Mouse (Mus musculus) kidney, embryonic 15.5 days (tissue): Measurements from ENCODE around the gene Slc16a11. TPM values are rescaled to one million over a fixed set of nuclear protein-coding genes. Genes with fewer than 3 reads are reported as not detected.

Source experiments
- ATAC-seq: fragments of 200-750 bp; cut with Nextera tagmentation; replicated peaks from 2 replicates; pipeline ENCODE4 v1.8.0; 2017; ENCODE audit warnings: moderate TSS enrichment; ENCODE audit not compliant: low FRiP score
- H3K27ac ChIP-seq: fragments of 300-500 bp; sonication (generic); 2 replicates; pipeline ENCODE4 v1.5.1; 2015; ENCODE audit warnings: mild to moderate bottlenecking, inconsistent platforms
- H3K27me3 ChIP-seq: fragments of 300-500 bp; sonication (generic); 2 replicates; pipeline ENCODE4 v1.6.1; 2015; ENCODE audit warnings: inconsistent platforms
- H3K36me3 ChIP-seq: fragments of 300-500 bp; sonication (generic); 2 replicates; pipeline ENCODE4 v1.6.1; 2015; ENCODE audit warnings: inconsistent platforms
- H3K4me1 ChIP-seq: fragments of 300-500 bp; sonication (generic); 2 replicates; pipeline ENCODE4 v1.6.1; 2015; ENCODE audit warnings: inconsistent platforms
- H3K4me2 ChIP-seq: fragments of 300-500 bp; sonication (generic); 2 replicates; pipeline ENCODE4 v1.6.1; 2015; ENCODE audit warnings: moderate library complexity, mild to moderate bottlenecking, inconsistent platforms
- H3K4me3 ChIP-seq: fragments of 300-500 bp; sonication (generic); replicated peaks from 2 replicates; pipeline ENCODE4 v1.5.1; 2015; ENCODE audit warnings: mild to moderate bottlenecking, inconsistent platforms
- H3K9ac ChIP-seq: fragments of 300-500 bp; sonication (generic); 2 replicates; pipeline ENCODE4 v1.6.1; 2015; ENCODE audit warnings: mild to moderate bottlenecking, inconsistent platforms
- H3K9me3 ChIP-seq: fragments of 300-500 bp; sonication (generic); replicated peaks from 2 replicates; pipeline ENCODE4 v1.6.1; 2016; ENCODE audit warnings: inconsistent platforms
- WGBS: fragments of 180-500 bp; shearing (Covaris S2); methylation state at CpG from one replicate; pipeline ENCODE4 v1.1.7; 2015; ENCODE audit warnings: mixed read lengths; 5-methylcytosine and 5-hydroxymethylcytosine counted together
- polyA plus RNA-seq: library from polyadenylated mRNA; unstranded; fragments of >200 nt; fragmentation: Nextera tagmentation; extraction: Ambion mirVana; gene quantifications from 2 replicates; pipeline ENCODE4 v1.2.1, GENCODE M21; 2015

Gene Slc16a11
- polyA plus RNA-seq, 1 experiment from 2014 or later, result 4.3 TPM

DNA sequence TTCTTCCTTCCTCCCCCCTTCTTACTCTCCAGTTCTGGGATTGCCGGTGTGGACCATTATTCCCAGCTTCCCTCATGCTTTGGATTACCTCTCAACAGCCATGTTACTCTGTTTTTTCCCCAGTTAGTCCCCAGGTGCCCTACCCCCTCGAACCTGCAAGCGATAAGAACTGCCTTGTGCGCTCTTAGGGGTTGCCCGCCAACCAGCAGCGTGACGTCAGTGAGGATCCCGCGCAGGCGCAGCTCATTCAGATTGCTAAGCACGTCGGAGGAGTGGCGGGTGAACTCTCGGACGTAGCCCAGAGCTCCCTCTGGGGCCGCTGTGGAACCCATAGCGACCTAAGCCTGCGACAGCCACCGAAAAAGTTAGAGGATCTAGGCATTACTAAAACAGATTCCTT lies 16.3 kb downstream of the Slc16a11 start:
- Histone ChIP-seq H3K4me3 (peak overlapping the region; percentile 45), H3K9ac (peak overlapping the region; percentile 42; the same call in 1 of the 2 replicates), H3K36me3 (no peaks in the 10 kb centered on the region), H3K27me3 (peaks cover 75% of the 10 kb centered on the region), H3K4me1 (peaks cover 71% of the 10 kb centered on the region), H3K4me2 (peak overlapping the region; percentile 55), H3K27ac (peak overlapping the region; percentile 81), H3K9me3 (no peaks in the 10 kb centered on the region)
- ATAC-seq, result peak; percentile 23; the same call in 1 of the 2 replicates
- under 1% methylated on average over 19 of the region's 19 CpGs for WGBS

DNA sequence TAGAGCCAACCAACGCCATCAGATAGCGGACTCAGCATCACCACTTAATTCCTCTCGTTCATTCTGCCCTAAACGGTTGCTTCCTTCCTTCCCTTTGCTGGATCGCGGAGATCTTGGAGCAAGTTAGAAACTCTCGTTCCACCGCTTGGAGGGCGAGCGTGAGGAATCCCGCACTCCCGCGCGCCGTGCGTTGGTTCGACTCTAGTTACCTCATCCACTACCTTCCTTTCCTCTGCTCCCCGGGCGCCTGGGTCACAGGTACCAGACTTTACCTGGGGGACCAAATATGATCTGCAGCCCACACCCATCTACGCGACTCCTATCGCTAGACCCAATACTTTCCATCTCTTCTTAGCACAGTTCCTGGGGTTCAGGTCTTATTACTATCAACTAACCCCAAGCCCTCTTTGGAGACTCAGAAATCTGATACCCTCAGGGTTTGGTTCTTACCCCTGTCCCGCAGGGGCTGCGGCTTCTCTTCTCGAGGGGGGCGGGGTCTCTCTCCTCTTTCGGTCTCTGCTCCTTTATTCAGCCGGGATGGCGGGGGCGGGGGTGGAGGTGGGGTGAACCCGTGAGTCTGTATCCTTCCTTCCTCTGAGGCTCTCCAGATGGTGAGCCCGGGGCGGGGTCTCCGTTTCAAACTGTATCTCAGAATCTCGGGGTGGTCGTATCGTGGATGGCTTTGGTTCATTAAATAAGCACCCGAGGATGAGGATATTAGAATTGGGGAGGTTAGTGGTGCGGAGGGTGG lies 16.9 kb downstream of the Slc16a11 start, which contains the start of gene Bcl6b:
Gene Bcl6b (minus strand): TSS at position 539 of the 751 bp plus-strand sequence.
- Histone ChIP-seq H3K9ac (peak within 1 kb of the TSS; percentile 42), H3K27me3 (peaks cover 70% of the 10 kb centered on the region), H3K4me2 (peak within 1 kb of the TSS; percentile 55), H3K9me3 (no peaks in the 10 kb centered on the region), H3K27ac (peak within 1 kb of the TSS; percentile 88), H3K4me3 (peak within 1 kb of the TSS; percentile 45), H3K4me1 (peaks cover 78% of the 10 kb centered on the region), H3K36me3 (peaks cover under 1% of the 10 kb centered on the region; the same call in 1 of the 2 replicates)
- ATAC-seq, result no peak
- under 1% methylated on average over 39 of the region's 39 CpGs for WGBS

DNA sequence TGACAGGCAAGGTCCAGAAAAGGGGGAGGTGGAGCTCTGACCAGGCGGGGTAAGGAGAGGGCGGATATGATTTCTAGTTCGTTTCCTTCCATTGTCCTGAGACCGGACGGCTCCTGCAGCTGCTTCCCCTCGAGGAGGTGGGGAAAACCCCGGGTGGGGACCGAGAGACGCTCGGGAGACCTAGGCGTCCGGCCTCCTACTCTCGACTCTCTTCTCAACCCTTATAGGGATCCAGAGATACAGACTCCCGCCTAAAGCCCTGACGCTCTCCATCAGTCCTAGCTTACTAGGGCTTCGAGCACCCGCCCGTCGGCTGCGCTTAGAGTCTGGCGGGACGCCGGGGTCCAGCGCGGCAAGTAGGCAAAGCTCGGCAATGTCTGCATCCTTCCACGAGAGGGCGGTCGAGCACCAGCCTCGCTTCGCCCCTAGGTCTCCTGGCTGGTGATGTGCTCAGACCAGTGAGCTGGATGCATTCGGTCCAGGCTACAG lies 17.7 kb downstream of the Slc16a11 start:
- Histone ChIP-seq H3K4me3 (peak overlapping the region; percentile 45), H3K36me3 (peaks cover 9% of the 10 kb centered on the region), H3K4me2 (peak overlapping the region; percentile 55), H3K27ac (peak overlapping the region; percentile 88), H3K9ac (peak overlapping the region; percentile 27; the same call in 1 of the 2 replicates), H3K27me3 (peaks cover 61% of the 10 kb centered on the region), H3K4me1 (peaks cover 80% of the 10 kb centered on the region), H3K9me3 (no peaks in the 10 kb centered on the region)
- under 1% methylated on average over 32 of the region's 32 CpGs for WGBS
- peak; percentile 44; the same call in 1 of the 2 replicates for ATAC-seq

DNA sequence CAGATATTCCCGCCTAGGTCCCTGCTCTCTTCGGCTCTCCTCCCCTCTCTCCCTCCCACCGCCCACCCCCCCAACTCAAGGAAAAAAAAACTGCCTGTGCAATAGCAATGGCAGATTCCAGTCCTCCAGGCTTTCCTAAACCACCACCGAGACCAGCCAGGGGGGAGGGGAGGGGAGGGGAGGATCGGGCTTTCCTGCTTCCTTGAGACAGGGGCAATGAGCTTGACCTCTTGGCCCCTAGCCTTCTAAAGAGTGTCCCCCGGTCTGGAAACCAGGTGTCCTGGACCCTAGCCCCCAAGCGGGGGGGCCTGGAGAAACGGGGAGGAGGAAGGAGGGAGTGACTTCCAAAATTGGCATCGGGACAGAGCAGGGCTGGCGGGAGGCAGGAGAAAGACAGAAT lies 20.0 kb downstream of the Slc16a11 start:
- Histone ChIP-seq H3K4me2 (peak overlapping the region; percentile 70), H3K9ac (peak overlapping the region; percentile 47), H3K9me3 (no peaks in the 10 kb centered on the region), H3K27me3 (peaks cover 38% of the 10 kb centered on the region), H3K4me1 (peaks cover 79% of the 10 kb centered on the region), H3K27ac (0 out of 2 replicates have a peak overlapping the region, but pooled peaks have one; percentile 23), H3K36me3 (peaks cover 17% of the 10 kb centered on the region), H3K4me3 (peak overlapping the region; percentile 43)
- no peak for ATAC-seq
- 7% methylated on average over 9 of the region's 10 CpGs for WGBS

DNA sequence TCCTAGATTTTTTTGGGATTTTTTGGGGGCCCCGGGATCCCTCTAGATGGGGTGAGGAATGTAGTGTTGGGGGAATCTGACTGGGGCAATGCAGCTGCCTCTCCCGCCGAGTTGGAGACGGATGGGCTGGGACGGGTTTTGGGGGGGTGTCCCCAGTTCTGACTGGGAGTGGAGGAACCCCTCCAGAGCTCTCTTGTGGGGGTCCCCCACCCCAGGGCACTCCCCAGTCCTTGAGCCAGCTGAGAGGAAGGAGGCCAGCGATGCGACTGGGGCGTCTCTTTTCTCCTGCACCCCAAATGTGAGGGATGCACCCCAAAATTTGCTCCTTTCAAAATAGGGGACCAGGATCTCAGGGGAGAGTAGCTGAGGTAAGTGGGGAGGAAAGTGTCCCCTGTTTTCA lies 20.5 kb downstream of the Slc16a11 start:
- 31% methylated on average over 8 of the region's 8 CpGs for WGBS
- Histone ChIP-seq H3K27ac (0 out of 2 replicates have a peak overlapping the region, but pooled peaks have one; percentile 9), H3K9me3 (no peaks in the 10 kb centered on the region), H3K27me3 (peaks cover 34% of the 10 kb centered on the region), H3K4me1 (peaks cover 75% of the 10 kb centered on the region), H3K36me3 (peaks cover 17% of the 10 kb centered on the region), H3K9ac (peak overlapping the region; percentile 47), H3K4me3 (peak overlapping the region; percentile 43), H3K4me2 (peak overlapping the region; percentile 70)
- no peak for ATAC-seq

DNA sequence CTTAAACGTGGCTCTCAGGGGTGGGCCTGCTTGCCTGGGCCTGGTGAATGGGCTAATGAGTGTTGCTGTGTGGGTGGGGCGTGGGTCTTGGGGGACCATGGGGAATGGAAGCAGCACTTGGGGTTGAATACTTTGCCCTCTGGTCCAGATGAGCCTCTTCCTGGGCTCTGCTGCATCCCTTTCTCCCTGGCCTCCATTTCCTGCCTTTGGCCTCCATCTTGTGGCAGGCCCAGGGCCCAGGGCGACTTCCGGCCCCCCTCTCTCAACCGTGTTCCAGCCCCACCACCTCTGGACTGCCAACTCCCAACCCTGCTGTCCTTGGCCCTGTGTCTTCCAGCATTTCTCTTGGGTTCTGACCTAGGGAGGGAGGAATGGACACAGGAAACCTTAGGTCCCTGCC lies 21.5 kb downstream of the Slc16a11 start:
- Histone ChIP-seq H3K4me2 (0 out of 2 replicates have a peak overlapping the region, but pooled peaks have one; percentile 16), H3K9me3 (no peaks in the 10 kb centered on the region), H3K9ac (no peak overlapping the region), H3K27me3 (peaks cover 24% of the 10 kb centered on the region), H3K36me3 (peaks cover 17% of the 10 kb centered on the region), H3K4me3 (no peak overlapping the region), H3K4me1 (peaks cover 77% of the 10 kb centered on the region), H3K27ac (peak overlapping the region; percentile 32; the same call in 1 of the 2 replicates)
- WGBS, result 64% methylated on average over 5 of the region's 5 CpGs
- no peak for ATAC-seq

DNA sequence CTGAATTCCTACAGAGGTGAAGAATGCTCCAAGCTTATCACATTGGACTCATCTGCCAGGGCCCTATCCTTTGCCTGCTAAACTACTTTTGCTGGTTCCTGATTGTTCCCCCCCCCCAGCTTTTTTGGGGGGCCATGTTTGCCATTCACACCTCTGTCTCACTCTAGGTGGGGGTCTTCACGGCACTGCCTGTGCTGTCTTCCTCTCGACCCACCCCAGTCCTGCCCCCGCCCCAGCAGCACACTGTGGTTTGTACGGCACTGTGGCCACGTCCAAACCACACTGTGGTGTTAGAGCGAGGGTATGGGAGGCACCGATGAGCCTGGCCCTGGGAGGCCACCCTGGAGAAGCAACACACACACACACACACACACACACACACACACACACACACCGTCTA lies 21.9 kb downstream of the Slc16a11 start:
- 87% methylated on average over 8 of the region's 8 CpGs for WGBS
- no peak for ATAC-seq
- H3K9ac ChIP-seq, result no peak overlapping the region

DNA sequence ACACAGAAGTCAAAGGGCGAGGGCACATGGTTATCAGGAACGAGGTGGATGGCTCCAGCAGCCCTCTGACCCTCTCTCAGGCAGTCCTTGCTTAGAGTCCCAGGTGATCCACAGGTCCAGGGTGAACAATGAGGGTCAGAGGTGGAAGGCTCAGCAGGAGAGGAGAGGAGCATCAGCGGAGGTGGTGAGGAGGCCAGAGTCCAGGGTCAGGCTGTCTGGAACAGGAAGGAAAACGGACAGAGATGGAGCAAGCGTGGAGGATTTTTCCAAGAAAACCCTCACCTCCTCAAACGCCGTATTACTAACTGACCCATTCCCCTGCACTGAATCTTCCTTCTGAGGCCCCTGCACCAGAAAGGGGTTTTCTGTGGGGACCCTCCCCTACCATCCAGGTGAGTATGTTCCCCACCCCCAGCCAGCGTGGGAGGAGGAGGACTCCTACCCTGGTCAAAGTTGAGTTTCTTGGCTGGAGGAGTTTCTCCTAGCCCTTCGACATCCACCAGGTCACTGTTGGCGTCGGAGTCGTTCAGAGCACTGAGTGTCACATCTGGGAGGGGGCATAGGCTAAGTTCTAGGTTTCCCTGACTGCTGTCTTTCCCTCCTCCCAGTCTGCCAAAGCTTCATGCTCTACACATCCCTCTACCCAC lies 22.8 kb downstream of the Slc16a11 start:
- 84% methylated on average over 12 of the region's 12 CpGs for WGBS
- Histone ChIP-seq H3K4me1 (peaks cover 69% of the 10 kb centered on the region), H3K4me3 (no peak overlapping the region), H3K9ac (no peak overlapping the region), H3K27me3 (peaks cover 10% of the 10 kb centered on the region), H3K9me3 (no peaks in the 10 kb centered on the region), H3K36me3 (peaks cover 17% of the 10 kb centered on the region), H3K27ac (no peak overlapping the region), H3K4me2 (no peak overlapping the region)
- ATAC-seq, result no peak

More for the DNA sequence above, 21.9 kb downstream of the Slc16a11 start:
- peaks cover 19% of the 10 kb centered on the region for H3K27me3 ChIP-seq
- H3K27ac ChIP-seq, result peak overlapping the region; percentile 32; the same call in 1 of the 2 replicates
- peaks cover 17% of the 10 kb centered on the region for H3K36me3 ChIP-seq
- no peaks in the 10 kb centered on the region for H3K9me3 ChIP-seq
- peaks cover 75% of the 10 kb centered on the region for H3K4me1 ChIP-seq
- H3K4me2 ChIP-seq, result 0 out of 2 replicates have a peak overlapping the region, but pooled peaks have one; percentile 16
- H3K4me3 ChIP-seq, result no peak overlapping the region

DNA sequence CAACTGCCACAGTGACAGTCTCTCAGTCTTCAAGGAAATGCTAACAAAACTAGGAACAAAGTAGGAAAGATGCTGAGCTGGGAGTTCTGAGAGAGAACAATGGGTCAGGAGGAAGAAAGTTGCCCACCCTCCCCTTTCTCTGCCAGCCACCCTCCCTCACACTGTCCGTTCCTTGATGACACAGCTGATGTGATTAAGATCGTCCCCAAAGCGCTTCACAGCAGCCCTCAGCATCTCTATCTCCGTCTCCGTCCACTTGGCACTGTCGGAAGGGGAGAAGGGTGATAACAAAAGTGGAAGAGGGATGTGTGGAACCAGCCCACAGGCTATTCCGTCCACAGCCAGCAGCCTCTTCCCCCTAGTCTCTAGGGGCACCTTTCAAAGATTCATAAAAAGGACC lies 24.2 kb downstream of the Slc16a11 start:
- Histone ChIP-seq H3K4me3 (peak overlapping the region; percentile 86), H3K27me3 (peaks cover 1% of the 10 kb centered on the region; the same call in 1 of the 2 replicates), H3K4me2 (peak overlapping the region; percentile 92), H3K4me1 (peaks cover 65% of the 10 kb centered on the region), H3K36me3 (peaks cover 17% of the 10 kb centered on the region), H3K27ac (peak overlapping the region; percentile 93), H3K9ac (peak overlapping the region; percentile 86), H3K9me3 (no peaks in the 10 kb centered on the region)
- ATAC-seq, result no peak
- WGBS, result 42% methylated on average over 7 of the region's 7 CpGs

DNA sequence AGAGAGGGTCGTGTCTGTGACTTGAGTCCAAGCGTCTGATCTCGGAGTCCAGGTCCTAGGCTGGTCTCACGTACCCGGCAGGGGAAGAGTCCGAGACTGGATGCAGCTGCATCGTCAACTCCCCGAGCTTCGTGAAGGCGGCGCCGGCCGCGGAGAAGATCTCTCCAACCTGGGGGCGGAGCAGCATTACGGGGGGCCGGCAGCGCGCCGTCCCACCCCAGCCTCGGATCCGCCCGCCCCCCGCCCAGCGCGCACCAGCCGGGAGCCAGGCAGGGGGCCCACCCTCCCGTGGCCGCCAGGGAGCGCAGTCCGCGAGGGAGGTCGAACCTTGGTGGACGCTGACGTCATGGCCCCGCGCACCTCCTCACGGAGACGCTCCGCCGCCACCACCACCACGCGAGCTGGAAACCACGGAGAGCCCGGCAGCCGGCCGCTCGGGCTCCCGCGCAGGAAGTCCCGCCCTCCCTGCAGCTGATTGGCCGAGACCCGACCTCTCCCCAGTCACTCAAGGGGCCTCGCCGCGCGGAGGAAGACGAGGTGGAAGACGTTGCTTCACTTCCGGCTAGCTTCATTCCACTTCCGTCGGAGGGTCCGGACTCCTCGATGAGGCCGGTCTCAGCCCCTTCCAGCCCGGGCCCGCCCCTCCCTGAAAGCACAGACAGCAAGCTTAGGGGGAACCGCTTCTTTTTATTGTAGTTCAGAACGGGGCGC lies 25.1 kb downstream of the Slc16a11 start, which contains the start of gene 0610010K14Rik:
Gene 0610010K14Rik (minus strand): TSS at position 458 of the 711 bp plus-strand sequence.
- Histone ChIP-seq H3K36me3 (peaks cover 17% of the 10 kb centered on the region), H3K27ac (peak within 1 kb of the TSS; percentile 93), H3K4me1 (peaks cover 57% of the 10 kb centered on the region), H3K9me3 (no peaks in the 10 kb centered on the region), H3K4me2 (peak within 1 kb of the TSS; percentile 92), H3K9ac (peak within 1 kb of the TSS; percentile 86), H3K27me3 (no peaks in the 10 kb centered on the region; the same call in 1 of the 2 replicates), H3K4me3 (peak within 1 kb of the TSS; percentile 86)
- under 1% methylated on average over 70 of the region's 70 CpGs for WGBS
- peak; percentile 92 for ATAC-seq
